Mouse (Mus musculus) brown adipose tissue, adult 24 weeks (tissue): ENCODE results near the gene Nlgn2. TPM values are rescaled to one million over a fixed set of nuclear protein-coding genes. Genes with fewer than 3 reads are reported as not detected.

Experiments used
- H3K27ac ChIP-seq: fragments of 200-500 bp; replicated peaks from 2 replicates; pipeline ENCODE4 v1.5.1; 2012; ENCODE audit warnings: low read depth, mild to moderate bottlenecking, low read length
- H3K4me1 ChIP-seq: fragments of 200-500 bp; 2 replicates; pipeline ENCODE4 v1.6.1; 2012; ENCODE audit warnings: low read length, mixed read lengths; ENCODE audit not compliant: control insufficient read depth, insufficient read depth, insufficient read length
- H3K4me3 ChIP-seq: fragments of 200-500 bp; 2 replicates; pipeline ENCODE4 v1.5.1; 2012; ENCODE audit warnings: low read depth, mild to moderate bottlenecking, low read length, moderate library complexity; ENCODE audit not compliant: insufficient read depth
- polyA plus RNA-seq: library from polyadenylated mRNA; stranded (reverse); fragments of >200 nt; gene quantifications from 2 replicates; pipeline ENCODE4 v1.2.4, GENCODE M21; 2012; ENCODE audit not compliant: missing spikeins, insufficient read depth, insufficient read length

Nlgn2 gene
- polyA plus RNA-seq, 1 experiment: 1.8 TPM

- Histone ChIP-seq H3K27ac (no peak overlapping the region), H3K4me3 (no peak overlapping the region), H3K4me1 (peaks cover 9% of the 10 kb centered on the region)
Observed at GRCm38 (mm10) chr11:69799394-69800137, 38.0 kb downstream of the Nlgn2 start.

DNA sequence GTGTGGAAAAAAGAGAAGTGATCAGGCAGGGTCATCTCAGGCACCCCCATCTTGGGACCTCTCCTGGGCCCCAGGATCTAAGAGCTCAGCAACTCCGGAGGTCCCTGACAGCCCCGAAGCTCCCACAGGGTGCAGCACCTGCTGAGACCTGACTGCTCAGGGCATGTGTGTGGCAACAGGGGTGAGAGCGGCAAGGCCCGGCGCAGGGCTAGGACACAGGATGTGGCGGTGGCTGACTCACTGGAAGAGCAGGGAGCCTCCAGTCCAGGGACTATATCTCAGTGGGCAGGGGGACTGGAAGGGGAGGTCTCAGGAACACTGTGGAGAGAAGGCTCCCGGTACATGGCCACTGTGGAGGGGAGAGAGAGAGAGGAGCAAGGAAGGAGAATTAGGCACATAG, 39.7 kb downstream of the Nlgn2 start:
- Histone ChIP-seq H3K27ac (no peak overlapping the region), H3K4me1 (peaks cover 9% of the 10 kb centered on the region), H3K4me3 (no peak overlapping the region)

DNA sequence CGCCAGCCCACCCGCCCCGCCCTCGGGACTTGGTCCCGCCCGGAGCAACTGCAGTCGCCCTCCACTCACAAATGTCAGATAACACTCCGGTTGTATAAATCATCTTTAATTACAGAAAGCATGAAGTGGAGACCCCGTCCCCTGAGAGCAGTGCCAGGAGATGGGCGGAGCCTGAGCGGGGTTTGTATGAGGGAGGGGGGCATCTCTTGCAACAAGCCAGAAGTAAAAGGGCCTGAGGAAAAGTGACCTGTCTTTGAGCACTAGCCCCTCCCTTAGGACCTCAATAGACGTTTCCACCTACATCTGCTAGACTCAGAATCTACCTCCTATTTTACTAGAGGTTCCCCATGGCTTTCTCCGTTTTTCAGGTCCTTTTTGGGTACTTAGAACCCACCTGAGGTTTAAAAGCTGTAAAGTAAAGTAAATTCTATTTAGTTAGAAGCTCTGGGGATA, 41.6 kb downstream of the Nlgn2 start:
- Histone ChIP-seq H3K27ac (no peak overlapping the region), H3K4me1 (peaks cover under 1% of the 10 kb centered on the region; the same call in 1 of the 2 replicates), H3K4me3 (peak overlapping the region; percentile 38)

DNA sequence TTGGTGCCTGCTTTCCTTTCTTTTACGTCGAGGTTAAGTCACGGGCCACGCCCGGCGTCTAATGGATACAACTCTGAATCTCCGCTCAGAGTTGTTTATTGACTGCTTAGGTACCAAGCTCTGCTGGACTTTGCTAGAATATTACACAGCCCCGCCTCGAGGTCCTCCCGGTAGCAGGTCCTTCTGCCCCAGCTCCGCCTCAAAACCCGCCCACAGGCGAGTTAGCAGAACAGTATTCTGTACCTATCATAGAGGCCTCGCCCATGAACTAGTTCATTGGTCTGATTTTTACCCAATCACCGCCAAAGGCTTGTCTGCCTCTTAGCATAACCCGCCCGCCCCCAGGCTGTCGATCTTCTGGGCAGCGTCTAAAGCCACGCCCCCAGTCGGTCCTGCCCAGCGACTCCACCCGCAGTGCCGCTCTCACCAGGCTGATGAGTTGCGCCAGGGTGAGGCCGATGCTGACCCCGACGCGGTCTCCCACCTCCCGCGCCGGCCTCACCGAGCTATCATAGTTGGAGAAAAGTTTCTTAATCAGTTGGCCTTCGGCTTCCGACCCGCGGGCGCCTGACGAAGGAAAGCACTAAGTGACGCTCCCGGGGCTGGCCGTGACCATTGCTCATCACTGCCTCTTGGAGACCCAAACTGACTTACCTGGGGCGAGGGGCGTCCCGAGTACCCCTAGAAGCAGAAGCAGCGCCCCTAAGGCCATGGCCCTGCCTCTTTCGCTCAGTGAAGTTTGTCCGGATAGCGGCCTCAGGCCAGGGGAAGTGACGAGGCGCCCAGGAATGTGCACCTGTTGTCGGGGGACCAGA, 42.2 kb downstream of the Nlgn2 start, which contains the start of gene Chrnb1:
Gene Chrnb1, minus strand, starts transcription at position 776 of the 815 bp plus-strand sequence.
- H3K27ac ChIP-seq: peak within 1 kb of the TSS; percentile 91
- H3K4me3 ChIP-seq: peak within 1 kb of the TSS; percentile 68
- H3K4me1 ChIP-seq: no peaks in the 10 kb centered on the region; the same call in 1 of the 2 replicates

GRCm38 (mm10) chr11:69793429-69793828, 44.2 kb downstream of the Nlgn2 start:
- H3K4me3 ChIP-seq: no peak overlapping the region
- no peaks in the 10 kb centered on the region for H3K4me1 ChIP-seq
- H3K27ac ChIP-seq: no peak overlapping the region

DNA sequence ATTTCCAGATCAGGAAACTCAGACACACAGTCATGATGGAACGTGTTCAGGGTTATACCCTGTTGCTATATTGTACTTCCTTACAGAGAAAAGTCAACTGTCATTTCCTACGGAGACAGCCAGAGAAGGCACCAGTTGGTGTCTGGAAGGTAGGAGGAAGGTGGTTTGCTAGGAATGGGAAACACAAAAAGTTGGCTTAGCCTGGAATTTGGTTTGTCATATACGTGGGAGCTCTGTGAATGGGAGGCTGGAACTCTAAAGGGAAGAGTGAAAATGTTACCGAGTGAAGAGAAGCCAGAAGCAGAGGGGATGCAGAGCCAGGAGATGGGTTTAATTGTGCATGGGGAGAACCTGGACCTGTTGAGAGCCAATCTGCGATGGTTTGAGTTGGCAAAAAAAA, 46.2 kb downstream of the Nlgn2 start:
- no peak overlapping the region for H3K4me3 ChIP-seq

GRCm38 (mm10) chr11:69789431-69789830, 48.2 kb downstream of the Nlgn2 start:
- no peak overlapping the region for H3K4me3 ChIP-seq
- no peak overlapping the region for H3K27ac ChIP-seq

More for the DNA sequence above, 46.2 kb downstream of the Nlgn2 start:
- H3K4me1 ChIP-seq: no peaks in the 10 kb centered on the region
- H3K27ac ChIP-seq: no peak overlapping the region

GRCm38 (mm10) chr11:69787306-69787705, 50.3 kb downstream of the Nlgn2 start:
- H3K27ac ChIP-seq: no peak overlapping the region
- 0 out of 2 replicates have a peak, but pooled peaks cover 3% of the 10 kb centered on the region for H3K4me1 ChIP-seq
- no peak overlapping the region for H3K4me3 ChIP-seq

More at GRCm38 (mm10) chr11:69789431-69789830, 48.2 kb downstream of the Nlgn2 start:
- 0 out of 2 replicates have a peak, but pooled peaks cover 3% of the 10 kb centered on the region for H3K4me1 ChIP-seq

DNA sequence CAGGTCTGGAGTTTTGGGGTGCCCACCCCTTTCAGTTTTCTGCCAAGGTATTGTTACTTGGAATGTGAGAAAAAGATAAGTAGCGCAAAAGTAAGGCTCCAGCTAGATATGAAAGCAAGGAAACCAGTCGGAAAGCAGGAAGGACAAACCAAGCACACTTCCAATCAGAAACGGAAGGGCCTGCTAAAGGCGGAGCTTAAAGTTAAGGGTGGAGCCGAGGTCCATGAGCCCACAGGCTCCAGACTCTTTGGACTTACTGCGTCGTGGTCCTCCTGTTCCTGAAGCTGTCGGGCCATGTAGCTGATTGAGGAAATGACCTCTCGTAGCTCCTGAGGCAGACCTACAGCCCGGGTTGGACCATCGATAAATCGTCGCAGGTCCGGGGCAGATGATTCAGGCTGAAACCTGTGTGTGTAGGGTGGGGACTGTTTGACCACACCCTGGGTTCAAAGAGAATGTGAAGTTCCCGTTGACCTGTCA, 52.8 kb downstream of the Nlgn2 start:
- H3K27ac ChIP-seq: peak overlapping the region; percentile 36
- H3K4me3 ChIP-seq: peak overlapping the region; percentile 42
- H3K4me1 ChIP-seq: 0 out of 2 replicates have a peak, but pooled peaks cover 3% of the 10 kb centered on the region

DNA sequence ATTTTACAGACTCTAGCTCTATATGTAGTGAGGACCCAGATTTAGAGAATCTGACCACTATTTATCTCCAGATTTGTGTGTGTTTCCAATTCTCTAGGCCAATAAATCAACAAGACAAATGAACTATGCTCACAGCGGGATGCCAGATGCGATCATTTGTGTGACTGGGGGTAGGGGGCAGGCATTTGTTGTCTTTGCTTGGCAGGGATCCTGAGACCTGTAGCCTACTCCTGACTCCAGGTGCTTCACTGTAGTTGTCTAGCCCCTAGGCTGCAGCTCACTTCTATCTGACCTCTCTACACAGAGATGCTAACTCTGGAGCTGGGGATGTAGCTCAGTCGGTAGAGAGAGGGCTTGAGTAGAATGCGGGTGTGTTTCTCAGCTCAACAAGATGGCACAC, 55.8 kb downstream of the Nlgn2 start:
- no peak overlapping the region for H3K4me3 ChIP-seq
- no peak overlapping the region for H3K27ac ChIP-seq
- 0 out of 2 replicates have a peak, but pooled peaks cover 3% of the 10 kb centered on the region for H3K4me1 ChIP-seq

DNA sequence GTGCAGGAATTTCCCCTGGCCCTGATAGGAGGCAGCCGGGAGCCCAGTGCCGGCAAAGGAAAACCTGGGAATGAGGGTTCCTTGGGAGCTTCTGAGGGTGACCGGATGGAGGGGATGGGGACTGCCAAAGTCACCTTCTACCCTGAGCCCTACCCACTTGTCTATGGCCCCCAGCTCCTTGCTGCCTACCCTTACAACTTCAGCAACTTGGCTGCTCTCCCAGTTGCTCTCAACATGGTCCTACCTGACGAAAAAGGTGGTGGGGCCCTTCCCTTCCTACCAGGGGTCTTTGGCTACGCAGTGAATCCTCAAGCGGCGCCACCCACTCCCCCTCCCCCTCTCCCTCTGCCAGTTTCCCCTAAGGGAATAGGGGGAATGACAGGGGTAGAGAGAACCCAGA, 58.6 kb downstream of the Nlgn2 start:
- Histone ChIP-seq H3K27ac (no peak overlapping the region), H3K4me3 (no peak overlapping the region), H3K4me1 (no peaks in the 10 kb centered on the region)

DNA sequence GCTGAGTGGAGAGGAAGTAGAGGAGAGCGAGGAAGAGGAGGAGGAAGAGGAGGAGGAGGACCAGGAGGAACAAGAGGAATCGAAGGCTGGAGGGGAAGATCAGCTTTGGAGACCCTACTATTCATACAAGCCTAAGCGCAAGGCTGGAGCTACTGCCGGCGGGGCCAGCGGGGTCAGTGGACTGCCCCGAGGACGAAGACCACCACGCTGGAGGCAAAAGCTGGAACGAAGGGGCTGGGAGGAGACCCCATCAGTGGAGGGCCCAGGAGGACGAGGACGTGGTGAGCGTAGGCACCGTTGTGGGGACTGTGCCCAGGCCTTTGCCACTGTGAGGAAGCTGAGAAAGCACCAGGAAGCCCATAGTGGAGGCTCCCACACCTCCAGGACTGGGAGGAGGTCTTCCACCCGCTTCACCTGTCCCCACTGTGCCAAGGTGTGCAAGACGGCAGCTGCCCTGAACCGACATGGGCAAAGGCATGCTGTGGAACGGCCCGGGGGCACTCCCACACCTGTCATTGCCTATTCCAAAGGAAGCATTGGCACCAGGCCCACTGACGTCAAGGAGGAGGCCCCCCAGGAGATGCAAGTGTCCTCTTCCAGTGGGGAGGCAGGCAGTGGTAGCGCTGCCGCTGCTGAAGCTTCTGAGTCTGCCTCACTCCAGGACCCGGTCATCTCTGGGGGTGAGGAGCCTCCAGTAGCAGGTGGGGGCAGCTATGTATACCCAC, 59.2 kb downstream of the Nlgn2 start:
- no peak overlapping the region for H3K27ac ChIP-seq
- H3K4me1 ChIP-seq: no peaks in the 10 kb centered on the region
- no peak overlapping the region for H3K4me3 ChIP-seq

GRCm38 (mm10) chr11:69777504-69778257, 59.9 kb downstream of the Nlgn2 start:
- no peak overlapping the region for H3K27ac ChIP-seq
- H3K4me3 ChIP-seq: no peak overlapping the region
- no peaks in the 10 kb centered on the region for H3K4me1 ChIP-seq

- no peaks in the 10 kb centered on the region for H3K4me1 ChIP-seq
- H3K4me3 ChIP-seq: no peak overlapping the region
- no peak overlapping the region for H3K27ac ChIP-seq
Observed at GRCm38 (mm10) chr11:69776488-69776887, 61.1 kb downstream of the Nlgn2 start.
